Mouse (Mus musculus) gastrocnemius, postnatal 14 days (tissue): ENCODE data around the gene Gm27027. TPM values are rescaled to one million over a fixed set of nuclear protein-coding genes. Genes with fewer than 3 reads are reported as not detected.
A peak's percentile ranks its signal among the peaks of the same experiment; 100 is the strongest.

Experiments used
- DNase-seq: peaks from one replicate; pipeline ENCODE4 v3.0.0; 2021; ENCODE audit warnings: mixed read lengths
- intact Hi-C: fragments of 180-260 bp; cut with DNase I; formaldehyde crosslinking; loops from one replicate; pipeline ENCODE4 v1.15.1; 2025; ENCODE audit warnings: low total_unique reads
- long read RNA-seq, 2 experiments: library from polyadenylated mRNA; stranded (forward); transcript quantifications; one replicate each; pipeline ENCODE4 v2.0.0; 2021
- total RNA-seq, 2 experiments: library from RNA; stranded (reverse); gene quantifications; 2 replicates each; pipeline ENCODE4 v1.2.3; 2021

Gm27027 gene
- total RNA-seq, result under 1 TPM in 1 of 2 experiments, not detected in 1; 0.86 TPM
- long read RNA-seq, experiment 1, result 0 reads
- long read RNA-seq, experiment 2, result 0 reads

GRCm38 (mm10) chr2:93996254-93996653 lies at the start of gene Gm27027:
Gene Gm27027 (minus strand): TSS chr2:93996354.
- intact Hi-C loops, result no loop called here

GRCm38 (mm10) chr2:94045411-94046090 lies 49.4 kb upstream of the Gm27027 start:
- intact Hi-C loops, result no loop called here
- no peak for DNase-seq

More at GRCm38 (mm10) chr2:93996254-93996653, at the start of gene Gm27027:
- no peak for DNase-seq

GRCm38 (mm10) chr2:94044174-94044573 lies 48.0 kb upstream of the Gm27027 start:
- DNase-seq, result no peak
- intact Hi-C loops, result no loop called here

- no peak for DNase-seq
- intact Hi-C loops, result no loop called here
These were observed 47.5 kb upstream of the Gm27027 start for GRCm38 (mm10) chr2:94043662-94044061.

- intact Hi-C loops, result no loop called here
- DNase-seq, result no peak
These were observed 46.3 kb upstream of the Gm27027 start for GRCm38 (mm10) chr2:94042461-94042860.

- intact Hi-C loops, result no loop called here
- no peak for DNase-seq
These were observed 44.4 kb upstream of the Gm27027 start for GRCm38 (mm10) chr2:94040391-94041125.

GRCm38 (mm10) chr2:94035428-94036331 lies 39.5 kb upstream of the Gm27027 start:
- DNase-seq, result peak; percentile 56
- intact Hi-C loops, result loop anchor here (5.0 to 10.0 kb wide), 2 partner anchors 212 to 249 kb away; no protein-coding TSS in a partner anchor

GRCm38 (mm10) chr2:94030602-94031001 lies 34.4 kb upstream of the Gm27027 start:
- intact Hi-C loops, result loop anchor here (10.0 kb wide), 1 partner anchor 254 kb away; no protein-coding TSS in a partner anchor
- no peak for DNase-seq

- DNase-seq, result no peak
- intact Hi-C loops, result no loop called here
These were observed 28.5 kb upstream of the Gm27027 start for GRCm38 (mm10) chr2:94024637-94025036.

GRCm38 (mm10) chr2:94010335-94011291 lies 14.5 kb upstream of the Gm27027 start, which contains the start of gene Alkbh3:
Gene Alkbh3 (minus strand): TSS chr2:94010807.
- peak; percentile 91 for DNase-seq
- intact Hi-C loops, result no loop called here

- peak; percentile 76 for DNase-seq
- intact Hi-C loops, result loop anchor here (2.0 kb wide), 1 partner anchor 134 kb away; the partner anchor contains the start of gene Accsl
These were observed 6.2 kb upstream of the Gm27027 start for GRCm38 (mm10) chr2:94002331-94002730.

GRCm38 (mm10) chr2:94001918-94002317 lies 5.8 kb upstream of the Gm27027 start:
- DNase-seq, result no peak
- intact Hi-C loops, result loop anchor here (2.0 kb wide), 1 partner anchor 133 kb away; the partner anchor contains the start of gene Accsl

GRCm38 (mm10) chr2:94001411-94001810 lies 5.3 kb upstream of the Gm27027 start:
- DNase-seq, result no peak
- intact Hi-C loops, result no loop called here

- DNase-seq, result no peak
- intact Hi-C loops, result no loop called here
These were observed 3.3 kb downstream of the Gm27027 start for GRCm38 (mm10) chr2:93992810-93993209.

GRCm38 (mm10) chr2:93992259-93992658 lies 3.9 kb downstream of the Gm27027 start:
- DNase-seq, result no peak
- intact Hi-C loops, result no loop called here

- no peak for DNase-seq
- intact Hi-C loops, result no loop called here
These were observed 4.8 kb downstream of the Gm27027 start for GRCm38 (mm10) chr2:93991336-93991735.

GRCm38 (mm10) chr2:93988440-93988839 lies 7.7 kb downstream of the Gm27027 start:
- DNase-seq, result no peak
- intact Hi-C loops, result no loop called here

- no peak for DNase-seq
- intact Hi-C loops, result no loop called here
These were observed 13.5 kb downstream of the Gm27027 start for GRCm38 (mm10) chr2:93982457-93983235.
